Mouse (Mus musculus) heart, embryonic 12.5 days (tissue): ENCODE results near the gene Dapk1. TPM values are rescaled to one million over a fixed set of nuclear protein-coding genes. Genes with fewer than 3 reads are reported as not detected.

Experiments
- polyA plus RNA-seq: library from polyadenylated mRNA; unstranded; fragments of >200 nt; fragmentation: Nextera tagmentation; extraction: Ambion mirVana; gene quantifications from 2 replicates; pipeline ENCODE4 v1.2.1, GENCODE M21; 2016

Dapk1 gene
- polyA plus RNA-seq, 1 experiment from 2014 or later: 12.5 TPM

Other genes with a start within 250 kb of the Dapk1 start
- not detected in 2 replicates for gene BC051665, start 184.4 kb downstream of the Dapk1 start, polyA plus RNA-seq
- not detected in 2 replicates for gene Ctsll3, start 200.9 kb downstream of the Dapk1 start, polyA plus RNA-seq